Mouse (Mus musculus) kidney, adult 2 months (tissue): ENCODE measurements around the gene Xpo6. TPM values are rescaled to one million over a fixed set of nuclear protein-coding genes. Genes with fewer than 3 reads are reported as not detected.

Experiments used
- DNase-seq: peaks from one replicate; pipeline ENCODE4 v3.0.0; 2021
- H3K27ac ChIP-seq: fragments of 200-500 bp; 2 replicates; pipeline ENCODE4 v1.5.1; 2012; ENCODE audit warnings: low read depth, low read length, control low read depth, inconsistent platforms; ENCODE audit not compliant: insufficient read depth
- H3K27me3 ChIP-seq: fragments of 200-500 bp; replicated peaks from 2 replicates; pipeline ENCODE4 v1.6.1; 2012; ENCODE audit warnings: mild to moderate bottlenecking, moderate library complexity, low read length, inconsistent platforms; ENCODE audit not compliant: control insufficient read depth, insufficient read depth
- H3K36me3 ChIP-seq: fragments of 200-500 bp; 2 replicates; pipeline ENCODE4 v1.6.1; 2012; ENCODE audit warnings: mild to moderate bottlenecking, moderate library complexity, low read length, inconsistent platforms; ENCODE audit not compliant: control insufficient read depth, insufficient read depth
- H3K4me1 ChIP-seq: fragments of 200-500 bp; 2 replicates; pipeline ENCODE4 v1.6.1; 2011; ENCODE audit warnings: low read length; ENCODE audit not compliant: control insufficient read depth, insufficient read depth
- H3K4me3 ChIP-seq: fragments of 200-500 bp; 2 replicates; pipeline ENCODE4 v1.5.1; 2011; ENCODE audit warnings: mild to moderate bottlenecking, low read depth, low read length, control low read depth; ENCODE audit not compliant: insufficient read depth
- CTCF ChIP-seq: fragments of 200-500 bp; conservative IDR thresholded peaks from 2 replicates; pipeline ENCODE4 v1.5.1; 2011; ENCODE audit warnings: low read depth, mild to moderate bottlenecking, control low read depth, low read length, moderate library complexity, mixed read lengths; ENCODE audit not compliant: insufficient read depth, insufficient read length
- POLR2A ChIP-seq: fragments of 200-500 bp; IDR thresholded peaks from one replicate; pipeline ENCODE4 v1.6.1; 2011; ENCODE audit warnings: low read depth, low read length, control low read depth
- WGBS: fragments of 180-500 bp; shearing (Covaris S2); methylation state at CpG from one replicate; pipeline ENCODE4 v1.1.7; 2018; 5-methylcytosine and 5-hydroxymethylcytosine counted together
- polyA plus RNA-seq: library from polyadenylated mRNA; depleted of rRNA; stranded (reverse); fragments of >200 nt; gene quantifications from 2 replicates; pipeline ENCODE4 v1.2.3, GENCODE M21; 2012; rRNA removed

The Xpo6 gene
- polyA plus RNA-seq, 1 experiment, result 122 TPM

GRCm38 (mm10) chr7:126065243-126065876 lies 134.9 kb downstream of the Xpo6 start:
- 70% methylated on average over 5 of the region's 5 CpGs for WGBS
- DNase-seq, result no peak
- Histone ChIP-seq H3K4me3 (no peak overlapping the region), H3K4me1 (no peaks in the 10 kb centered on the region), H3K36me3 (no peaks in the 10 kb centered on the region), H3K27ac (no peak overlapping the region), H3K27me3 (no peaks in the 10 kb centered on the region)
- TF ChIP-seq POLR2A, result no peak
- no peak for TF ChIP-seq CTCF

GRCm38 (mm10) chr7:126062228-126062627 lies 138.1 kb downstream of the Xpo6 start:
- H3K4me3 ChIP-seq, result no peak overlapping the region
- no peaks in the 10 kb centered on the region for H3K36me3 ChIP-seq
- no peak for DNase-seq
- H3K27ac ChIP-seq, result no peak overlapping the region
- 80% methylated on average over 4 of the region's 4 CpGs for WGBS
- H3K27me3 ChIP-seq, result no peaks in the 10 kb centered on the region
- TF ChIP-seq POLR2A, result no peak
- TF ChIP-seq CTCF, result no peak
- H3K4me1 ChIP-seq, result no peaks in the 10 kb centered on the region

- no peak for TF ChIP-seq CTCF
- no peak for TF ChIP-seq POLR2A
- H3K36me3 ChIP-seq, result no peaks in the 10 kb centered on the region
- no peaks in the 10 kb centered on the region for H3K4me1 ChIP-seq
- H3K27ac ChIP-seq, result no peak overlapping the region
- 40% methylated on average over 7 of the region's 7 CpGs for WGBS
- no peak overlapping the region for H3K4me3 ChIP-seq
- H3K27me3 ChIP-seq, result no peaks in the 10 kb centered on the region
- no peak for DNase-seq
Observed at GRCm38 (mm10) chr7:126058918-126059317, 141.4 kb downstream of the Xpo6 start.

- H3K4me1 ChIP-seq, result no peaks in the 10 kb centered on the region
- H3K36me3 ChIP-seq, result no peaks in the 10 kb centered on the region
- DNase-seq, result no peak
- TF ChIP-seq POLR2A, result no peak
- no peak for TF ChIP-seq CTCF
- H3K27ac ChIP-seq, result no peak overlapping the region
- no peak overlapping the region for H3K4me3 ChIP-seq
- no peaks in the 10 kb centered on the region for H3K27me3 ChIP-seq
- WGBS, result 44% methylated on average over 10 of the region's 10 CpGs
Observed at GRCm38 (mm10) chr7:126057332-126057914, 142.9 kb downstream of the Xpo6 start.

GRCm38 (mm10) chr7:126054574-126054973 lies 145.7 kb downstream of the Xpo6 start:
- Histone ChIP-seq H3K27me3 (no peaks in the 10 kb centered on the region), H3K4me1 (no peaks in the 10 kb centered on the region), H3K4me3 (no peak overlapping the region), H3K36me3 (no peaks in the 10 kb centered on the region), H3K27ac (no peak overlapping the region)
- TF ChIP-seq POLR2A (no peak), CTCF (no peak)
- 75% methylated on average over 6 of the region's 6 CpGs for WGBS
- DNase-seq, result no peak

GRCm38 (mm10) chr7:126053618-126054017 lies 146.7 kb downstream of the Xpo6 start:
- TF ChIP-seq CTCF, result no peak
- TF ChIP-seq POLR2A, result no peak
- Histone ChIP-seq H3K27me3 (no peaks in the 10 kb centered on the region), H3K4me1 (no peaks in the 10 kb centered on the region), H3K36me3 (no peaks in the 10 kb centered on the region), H3K27ac (no peak overlapping the region), H3K4me3 (no peak overlapping the region)
- DNase-seq, result no peak
- WGBS, result 77% methylated on average over 7 of the region's 7 CpGs

GRCm38 (mm10) chr7:126051910-126052309 lies 148.4 kb downstream of the Xpo6 start:
- 52% methylated on average over 6 of the region's 6 CpGs for whole genome bisulfite sequencing
- Histone ChIP-seq H3K4me3 (no peak overlapping the region), H3K4me1 (no peaks in the 10 kb centered on the region), H3K27ac (no peak overlapping the region), H3K36me3 (no peaks in the 10 kb centered on the region), H3K27me3 (no peaks in the 10 kb centered on the region)
- TF ChIP-seq CTCF (no peak), POLR2A (no peak)
- DNase-seq, result no peak

Other genes starting within 250 kb of the Xpo6 start
- 0.33 and 0.45 TPM in 2 replicates for gene Gsg1l, start 118.1 kb downstream of the Xpo6 start, polyA plus RNA-seq
- gene Sbk1, start 72.1 kb upstream of the Xpo6 start, polyA plus RNA-seq, result 29.2 and 31.5 TPM in 2 replicates
- 1.9 and 11.8 TPM in 2 replicates for gene Lat, start 169.1 kb upstream of the Xpo6 start, polyA plus RNA-seq
- gene Spns1, start 176.9 kb upstream of the Xpo6 start, polyA plus RNA-seq, result 102 and 168 TPM in 2 replicates
- gene Nfatc2ip, start 196.2 kb upstream of the Xpo6 start, polyA plus RNA-seq, result 3.5 and 3.9 TPM in 2 replicates
- 0.48 and 8.4 TPM in 2 replicates for gene Cd19, start 214.4 kb upstream of the Xpo6 start, polyA plus RNA-seq
- gene Rabep2, start 228.3 kb upstream of the Xpo6 start, polyA plus RNA-seq, result 24.7 and 25.7 TPM in 2 replicates